ENCODE assay signal across 8 mouse cellular contexts in the genomic region with DNA sequence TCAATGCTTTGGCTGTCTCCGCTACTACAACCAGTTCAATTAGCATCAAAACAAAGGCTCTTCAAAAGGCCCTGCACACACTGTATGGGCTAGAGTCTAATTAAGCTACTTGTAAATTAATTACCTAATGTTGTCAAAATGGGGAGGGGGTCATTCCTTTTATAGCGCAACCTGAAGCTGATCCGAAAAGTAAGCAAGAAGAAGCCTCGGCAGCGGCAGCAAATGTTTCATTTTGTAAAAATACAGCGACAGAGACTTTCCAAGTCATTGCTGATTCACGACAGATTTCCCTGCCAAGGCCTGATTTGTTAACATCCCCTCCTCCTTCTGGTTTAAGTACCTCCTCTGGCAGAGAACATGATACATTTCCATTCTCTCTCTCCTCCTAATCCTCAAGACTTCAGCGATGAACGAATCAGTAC. TPM values are rescaled to one million over a fixed set of nuclear protein-coding genes. Genes with fewer than 3 reads are reported as not detected.
A peak's percentile ranks its signal among the peaks of the same experiment; 100 is the strongest.
DNase-seq lines count a peak whose midpoint lies in the region; ATAC-seq lines count a peak whose summit lies in the region.
"Had no signal": no experiment of that assay in that cellular context is flagged by ENCODE, and none has a peak within 500 bp of the region (broad histone marks: within the 10 kb centered on the region; RNA-seq: fewer than 3 reads in every experiment).

No protein-coding gene starts in this region.

- no peaks in the 10 kb centered on the region for H3K9me3 ChIP-seq in embryonic facial prominence, embryonic 15.5 days (replicated peaks)
- no peaks in the 10 kb centered on the region for H3K9me3 ChIP-seq in neural tube, embryonic 13.5 days

- H3K27me3 ChIP-seq in embryonic facial prominence, embryonic 15.5 days, result no peaks in the 10 kb centered on the region
- no peaks in the 10 kb centered on the region for H3K27me3 ChIP-seq in neural tube, embryonic 13.5 days

- 20% methylated on average over 9 of the region's 9 CpGs for WGBS in embryonic facial prominence, embryonic 15.5 days
- WGBS in neural tube, embryonic 13.5 days, result 8% methylated on average over 9 of the region's 9 CpGs

- H3K27ac ChIP-seq in embryonic facial prominence, embryonic 15.5 days (replicated peaks), result no peak overlapping the region
- H3K27ac ChIP-seq in neural tube, embryonic 13.5 days (replicated peaks), result no peak overlapping the region

- no peaks in the 10 kb centered on the region for H3K36me3 ChIP-seq in embryonic facial prominence, embryonic 15.5 days
- no peaks in the 10 kb centered on the region for H3K36me3 ChIP-seq in neural tube, embryonic 13.5 days

- H3K4me1 ChIP-seq in embryonic facial prominence, embryonic 15.5 days, result peaks cover 8% of the 10 kb centered on the region
- H3K4me1 ChIP-seq in neural tube, embryonic 13.5 days (replicated peaks), result peaks cover 44% of the 10 kb centered on the region

- peak overlapping the region; percentile 7; the same call in 1 of the 2 replicates for H3K4me2 ChIP-seq in embryonic facial prominence, embryonic 15.5 days (replicated peaks)
- peak overlapping the region; percentile 40 for H3K4me2 ChIP-seq in neural tube, embryonic 13.5 days

- H3K9ac ChIP-seq in embryonic facial prominence, embryonic 15.5 days, result no peak overlapping the region
- H3K9ac ChIP-seq in neural tube, embryonic 13.5 days, result no peak overlapping the region

- DNase-seq in layer of hippocampus, adult 11-12 months (ENCODE audit: low spot score), result peak; percentile 33
- no peak for DNase-seq in layer of hippocampus, postnatal 25 days (ENCODE audit: extremely low spot score in 1 of 2, low spot score in 1 of 2)
- peak; percentile 48 for DNase-seq in adrenal gland, postnatal 14 days
- no peak for DNase-seq in yolk sac, embryonic 10.5 days (ENCODE audit: low spot score)

- ATAC-seq in embryonic facial prominence, embryonic 15.5 days (ENCODE audit: insufficient number of reproducible peaks, low FRiP score, low TSS enrichment, low read depth), result no peak
- ATAC-seq in neural tube, embryonic 13.5 days (ENCODE audit: low read depth), result peak; percentile 53; the same call in 1 of the 2 replicates
- no peak for ATAC-seq in activated CD4-positive, CD25-positive, alpha-beta regulatory T cell, adult 4 months

- H3K4me3 ChIP-seq in embryonic facial prominence, embryonic 15.5 days (replicated peaks), result no peak overlapping the region
- H3K4me3 ChIP-seq in neural tube, embryonic 13.5 days, result no peak overlapping the region

RNA-seq across cellular contexts. Expression of a gene that starts 33.7 kb away (rescaled TPM):
- total RNA-seq in layer of hippocampus, postnatal 25 days (2021), result 100 to 1,000 TPM; 103 to 156 TPM
- total RNA-seq in adrenal gland, postnatal 14 days (2021), result 38.2 and 50.8 TPM in 2 replicates
- 39.7 and 45.3 TPM in 2 replicates for polyA plus RNA-seq in embryonic facial prominence, embryonic 15.5 days (2015; fragmentation: Nextera tagmentation; extraction: Ambion mirVana)
- polyA plus RNA-seq in neural tube, embryonic 13.5 days (2015; fragmentation: Nextera tagmentation; extraction: Ambion mirVana), result 72.6 and 82.2 TPM in 2 replicates
- under 1 TPM in 1 of 2 experiments, not detected in 1; 0.26 TPM for polyA plus RNA-seq in activated CD4-positive, CD25-positive, alpha-beta regulatory T cell, adult 4 months (2017; shearing (Covaris generic))
- total RNA-seq: monocyte, adult 5-6 weeks had no signal

Comparison
In these comparisons a context has a peak if more than half of its experiments do, and no peak if none do; other contexts are left out.
1. DNase-seq: peak in layer of hippocampus, adult 11-12 months (single experiment) and adrenal gland, postnatal 14 days (single experiment); none in layer of hippocampus, postnatal 25 days (0 of 2) and yolk sac, embryonic 10.5 days (single experiment).
2. RNA of a gene that starts 33.7 kb away (polyA plus RNA-seq): 72.6 to 82.2 TPM in neural tube, embryonic 13.5 days and 39.7 to 45.3 TPM in embryonic facial prominence, embryonic 15.5 days; 0.26 TPM in activated CD4-positive, CD25-positive, alpha-beta regulatory T cell, adult 4 months; every median in the first group is over 10 times any median in the second.